Mouse (Mus musculus): ENCODE data around the gene Ipo9. TPM values are rescaled to one million over a fixed set of nuclear protein-coding genes. Genes with fewer than 3 reads are reported as not detected.
"Not testable (repeated sequence)": the region's sequence is repeated elsewhere in the genome, so short reads cannot be mapped to it uniquely, and the experiment has no call there.

Ipo9 gene
- polyA plus RNA-seq, 1 experiment from 2014 or later: 176 TPM

GRCm38 (mm10) chr1:135412130-135412529 lies 18.2 kb downstream of the Ipo9 start:
- Histone ChIP-seq H3K4me3 (ENCODE audit: low read length) (no peak overlapping the region), H3K27ac (ENCODE audit: low read depth, low read length) (no peak overlapping the region; the same call in 1 of the 2 replicates), H3K36me3 (ENCODE audit: control insufficient read depth, insufficient read depth, low read length) (peaks cover 92% of the 10 kb centered on the region), H3K4me1 (ENCODE audit: control insufficient read depth, insufficient read depth, low read length) (no peaks in the 10 kb centered on the region), H3K9me3 (ENCODE audit: control insufficient read depth, low read length) (no peaks in the 10 kb centered on the region), H3K4me2 (replicated peaks; ENCODE audit: low read depth, low read length) (no peak overlapping the region), H3K27me3 (ENCODE audit: control insufficient read depth, insufficient read depth, low read length) (no peaks in the 10 kb centered on the region), H3K9ac (ENCODE audit: low read depth, low read length) (no peak overlapping the region)
- no peak for ATAC-seq (ENCODE audit: low FRiP score, low TSS enrichment)
- 87% methylated on average over 4 of the region's 4 CpGs for whole genome bisulfite sequencing

GRCm38 (mm10) chr1:135410967-135411366 lies 19.3 kb downstream of the Ipo9 start:
- H3K36me3 ChIP-seq (ENCODE audit: control insufficient read depth, insufficient read depth, low read length): peaks cover 90% of the 10 kb centered on the region
- ATAC-seq (ENCODE audit: low FRiP score, low TSS enrichment): no peak
- no peak overlapping the region for H3K4me2 ChIP-seq (replicated peaks; ENCODE audit: low read depth, low read length)
- H3K4me1 ChIP-seq (ENCODE audit: control insufficient read depth, insufficient read depth, low read length): no peaks in the 10 kb centered on the region
- no peak overlapping the region for H3K9ac ChIP-seq (ENCODE audit: low read depth, low read length)
- no peaks in the 10 kb centered on the region for H3K27me3 ChIP-seq (ENCODE audit: control insufficient read depth, insufficient read depth, low read length)
- WGBS: 76% methylated on average over 2 of the region's 2 CpGs
- no peak overlapping the region for H3K4me3 ChIP-seq (ENCODE audit: low read length)
- H3K27ac ChIP-seq (ENCODE audit: low read depth, low read length): no peak overlapping the region
- no peaks in the 10 kb centered on the region for H3K9me3 ChIP-seq (ENCODE audit: control insufficient read depth, low read length)

- Histone ChIP-seq H3K27ac (ENCODE audit: low read depth, low read length) (no peak overlapping the region), H3K4me3 (ENCODE audit: low read length) (no peak overlapping the region), H3K27me3 (ENCODE audit: control insufficient read depth, insufficient read depth, low read length) (no peaks in the 10 kb centered on the region), H3K9ac (ENCODE audit: low read depth, low read length) (no peak overlapping the region), H3K36me3 (ENCODE audit: control insufficient read depth, insufficient read depth, low read length) (peaks cover 91% of the 10 kb centered on the region), H3K9me3 (ENCODE audit: control insufficient read depth, low read length) (no peaks in the 10 kb centered on the region), H3K4me1 (ENCODE audit: control insufficient read depth, insufficient read depth, low read length) (no peaks in the 10 kb centered on the region), H3K4me2 (replicated peaks; ENCODE audit: low read depth, low read length) (no peak overlapping the region)
- ATAC-seq (ENCODE audit: low FRiP score, low TSS enrichment): no peak
- 98% methylated on average over 4 of the region's 4 CpGs for WGBS
Observed at GRCm38 (mm10) chr1:135408973-135409372, 21.3 kb downstream of the Ipo9 start.

- Histone ChIP-seq H3K9me3 (ENCODE audit: control insufficient read depth, low read length) (no peaks in the 10 kb centered on the region), H3K4me1 (ENCODE audit: control insufficient read depth, insufficient read depth, low read length) (no peaks in the 10 kb centered on the region), H3K4me2 (replicated peaks; ENCODE audit: low read depth, low read length) (no peak overlapping the region), H3K27ac (ENCODE audit: low read depth, low read length) (no peak overlapping the region), H3K27me3 (ENCODE audit: control insufficient read depth, insufficient read depth, low read length) (no peaks in the 10 kb centered on the region), H3K9ac (ENCODE audit: low read depth, low read length) (no peak overlapping the region), H3K4me3 (ENCODE audit: low read length) (no peak overlapping the region), H3K36me3 (ENCODE audit: control insufficient read depth, insufficient read depth, low read length) (peaks cover 97% of the 10 kb centered on the region)
- no peak for ATAC-seq (ENCODE audit: low FRiP score, low TSS enrichment)
- WGBS: 86% methylated on average over 7 of the region's 7 CpGs
Observed at GRCm38 (mm10) chr1:135405356-135405755, 24.9 kb downstream of the Ipo9 start.

- peaks cover 91% of the 10 kb centered on the region for H3K36me3 ChIP-seq (ENCODE audit: control insufficient read depth, insufficient read depth, low read length)
- WGBS: 99% methylated on average over 3 of the region's 3 CpGs
Observed at GRCm38 (mm10) chr1:135401452-135402110, 28.7 kb downstream of the Ipo9 start.

GRCm38 (mm10) chr1:135399466-135399865 lies 30.8 kb downstream of the Ipo9 start:
- Histone ChIP-seq H3K4me1 (ENCODE audit: control insufficient read depth, insufficient read depth, low read length) (no peaks in the 10 kb centered on the region), H3K4me3 (ENCODE audit: low read length) (no peak overlapping the region), H3K4me2 (replicated peaks; ENCODE audit: low read depth, low read length) (no peak overlapping the region), H3K9me3 (ENCODE audit: control insufficient read depth, low read length) (no peaks in the 10 kb centered on the region), H3K27me3 (ENCODE audit: control insufficient read depth, insufficient read depth, low read length) (no peaks in the 10 kb centered on the region), H3K36me3 (ENCODE audit: control insufficient read depth, insufficient read depth, low read length) (peaks cover 86% of the 10 kb centered on the region), H3K9ac (ENCODE audit: low read depth, low read length) (no peak overlapping the region), H3K27ac (ENCODE audit: low read depth, low read length) (no peak overlapping the region)
- 95% methylated on average over 5 of the region's 5 CpGs for WGBS
- ATAC-seq (ENCODE audit: low FRiP score, low TSS enrichment): no peak

More at GRCm38 (mm10) chr1:135401452-135402110, 28.7 kb downstream of the Ipo9 start:
- Histone ChIP-seq H3K27me3 (ENCODE audit: control insufficient read depth, insufficient read depth, low read length) (no peaks in the 10 kb centered on the region), H3K4me3 (ENCODE audit: low read length) (no peak overlapping the region), H3K4me2 (replicated peaks; ENCODE audit: low read depth, low read length) (no peak overlapping the region), H3K27ac (ENCODE audit: low read depth, low read length) (no peak overlapping the region), H3K9me3 (ENCODE audit: control insufficient read depth, low read length) (no peaks in the 10 kb centered on the region), H3K4me1 (ENCODE audit: control insufficient read depth, insufficient read depth, low read length) (no peaks in the 10 kb centered on the region), H3K9ac (ENCODE audit: low read depth, low read length) (no peak overlapping the region)
- ATAC-seq (ENCODE audit: low FRiP score, low TSS enrichment): no peak

GRCm38 (mm10) chr1:135385161-135385560 lies 45.1 kb downstream of the Ipo9 start:
- H3K27me3 ChIP-seq (ENCODE audit: control insufficient read depth, insufficient read depth, low read length): no peaks in the 10 kb centered on the region
- H3K4me1 ChIP-seq (ENCODE audit: control insufficient read depth, insufficient read depth, low read length): no peaks in the 10 kb centered on the region
- no peak overlapping the region for H3K9ac ChIP-seq (ENCODE audit: low read depth, low read length)
- H3K4me3 ChIP-seq (ENCODE audit: low read length): no peak overlapping the region
- H3K4me2 ChIP-seq (replicated peaks; ENCODE audit: low read depth, low read length): no peak overlapping the region
- no peaks in the 10 kb centered on the region for H3K9me3 ChIP-seq (ENCODE audit: control insufficient read depth, low read length)
- peaks cover 82% of the 10 kb centered on the region for H3K36me3 ChIP-seq (ENCODE audit: control insufficient read depth, insufficient read depth, low read length)
- no peak overlapping the region for H3K27ac ChIP-seq (ENCODE audit: low read depth, low read length)
- 91% methylated on average over 9 of the region's 9 CpGs for WGBS
- no peak for ATAC-seq (ENCODE audit: low FRiP score, low TSS enrichment)

GRCm38 (mm10) chr1:135384171-135384570 lies 46.1 kb downstream of the Ipo9 start:
- Histone ChIP-seq H3K9me3 (ENCODE audit: control insufficient read depth, low read length) (no peaks in the 10 kb centered on the region), H3K27me3 (ENCODE audit: control insufficient read depth, insufficient read depth, low read length) (no peaks in the 10 kb centered on the region), H3K36me3 (ENCODE audit: control insufficient read depth, insufficient read depth, low read length) (peaks cover 72% of the 10 kb centered on the region), H3K4me3 (ENCODE audit: low read length) (no peak overlapping the region), H3K27ac (ENCODE audit: low read depth, low read length) (no peak overlapping the region), H3K9ac (ENCODE audit: low read depth, low read length) (no peak overlapping the region), H3K4me2 (replicated peaks; ENCODE audit: low read depth, low read length) (no peak overlapping the region), H3K4me1 (ENCODE audit: control insufficient read depth, insufficient read depth, low read length) (no peaks in the 10 kb centered on the region)
- ATAC-seq (ENCODE audit: low FRiP score, low TSS enrichment): no peak
- WGBS: 94% methylated on average over 5 of the region's 5 CpGs

GRCm38 (mm10) chr1:135381560-135381959 lies 48.7 kb downstream of the Ipo9 start:
- H3K9me3 ChIP-seq (ENCODE audit: control insufficient read depth, low read length); H3K9ac ChIP-seq (ENCODE audit: low read depth, low read length); H3K27me3 ChIP-seq (ENCODE audit: control insufficient read depth, insufficient read depth, low read length); H3K4me1 ChIP-seq (ENCODE audit: control insufficient read depth, insufficient read depth, low read length); ATAC-seq (ENCODE audit: low FRiP score, low TSS enrichment); H3K4me2 ChIP-seq (replicated peaks; ENCODE audit: low read depth, low read length); H3K27ac ChIP-seq (ENCODE audit: low read depth, low read length); H3K4me3 ChIP-seq (ENCODE audit: low read length): not testable (repeated sequence)
- 69% methylated on average over 6 of the region's 6 CpGs for WGBS
- peaks cover 46% of the 10 kb centered on the region for H3K36me3 ChIP-seq (ENCODE audit: control insufficient read depth, insufficient read depth, low read length)
